In the genomic region with DNA sequence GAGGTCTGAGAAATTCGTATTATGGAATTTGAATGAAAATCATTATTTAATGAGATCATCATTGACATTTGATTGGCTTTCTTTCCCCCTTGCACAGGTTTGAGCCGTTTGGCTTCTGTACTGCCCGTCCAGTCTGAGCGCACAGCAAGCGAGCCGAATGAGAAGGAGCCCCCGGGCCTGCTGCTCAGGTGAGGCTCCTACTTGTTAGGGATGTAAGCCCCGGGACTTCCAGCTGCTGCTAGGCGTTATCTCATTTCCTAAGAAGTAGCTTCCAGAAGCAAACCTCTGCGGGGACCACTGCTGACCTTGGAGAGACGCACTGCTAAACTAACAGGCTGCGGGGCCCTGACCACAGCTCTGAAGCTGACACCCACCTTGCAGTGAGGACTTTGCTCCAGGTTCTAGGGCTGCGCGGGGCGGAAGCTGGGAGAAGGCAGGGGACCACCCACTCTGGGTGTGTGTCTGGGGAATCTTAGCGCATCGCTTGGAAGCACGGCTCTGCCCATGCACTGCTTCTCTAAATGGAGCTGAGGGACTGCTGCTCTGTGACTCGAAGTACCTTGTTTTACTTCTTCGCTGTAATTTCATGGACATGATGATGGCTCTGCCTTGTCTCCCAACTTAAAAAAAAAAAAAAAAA, we compare ENCODE assay signal across 17 mouse cellular contexts. TPM values are rescaled to one million over a fixed set of nuclear protein-coding genes. Genes with fewer than 3 reads are reported as not detected.
DNase-seq lines count a peak whose midpoint lies in the region; ATAC-seq lines count a peak whose summit lies in the region.
"Had no signal": no experiment of that assay in that cellular context is flagged by ENCODE, and none has a peak within 500 bp of the region (broad histone marks: within the 10 kb centered on the region; RNA-seq: fewer than 3 reads in every experiment).

No protein-coding gene starts in this region.

- H3K4me3 ChIP-seq in hindbrain, embryonic 11.5 days (ENCODE audit: low read depth, low read length) = no peak overlapping the region
- no peak overlapping the region for H3K4me3 ChIP-seq in hindbrain, embryonic 14.5 days (replicated peaks; ENCODE audit: low read length)
- H3K4me3 ChIP-seq in forebrain, embryonic 10.5 days = peak overlapping the region; percentile 37
- no peak overlapping the region for H3K4me3 ChIP-seq in limb, embryonic 11.5 days (ENCODE audit: low read depth, low read length)
- H3K4me3 ChIP-seq: heart, embryonic 10.5 days; intestine, embryonic 15.5 days had no signal

- H3K9ac ChIP-seq in hindbrain, embryonic 11.5 days (ENCODE audit: low read depth, low read length) = no peak overlapping the region
- H3K9ac ChIP-seq in hindbrain, embryonic 14.5 days = no peak overlapping the region
- no peak overlapping the region for H3K9ac ChIP-seq in limb, embryonic 11.5 days (ENCODE audit: low read length)
- H3K9ac ChIP-seq: intestine, embryonic 15.5 days had no signal

- no peak overlapping the region for H3K27ac ChIP-seq in hindbrain, embryonic 11.5 days (ENCODE audit: low read depth, low read length)
- no peak overlapping the region for H3K27ac ChIP-seq in hindbrain, embryonic 14.5 days
- H3K27ac ChIP-seq in forebrain, embryonic 10.5 days = peak overlapping the region; percentile 88
- H3K27ac ChIP-seq in limb, embryonic 11.5 days (replicated peaks; ENCODE audit: low read depth, low read length) = no peak overlapping the region
- H3K27ac ChIP-seq: heart, embryonic 10.5 days; intestine, embryonic 15.5 days; kidney, postnatal 0 days had no signal

- H3K9me3 ChIP-seq in hindbrain, embryonic 11.5 days (ENCODE audit: control insufficient read depth, low read length) = no peaks in the 10 kb centered on the region
- peaks cover 18% of the 10 kb centered on the region for H3K9me3 ChIP-seq in hindbrain, embryonic 14.5 days (ENCODE audit: control insufficient read depth, low read length)
- peaks cover 33% of the 10 kb centered on the region for H3K9me3 ChIP-seq in forebrain, embryonic 10.5 days
- no peaks in the 10 kb centered on the region for H3K9me3 ChIP-seq in limb, embryonic 11.5 days (ENCODE audit: control insufficient read depth, low read length)
- H3K9me3 ChIP-seq: intestine, embryonic 15.5 days had no signal

- DNase-seq in hindbrain, embryonic 11.5 days (ENCODE audit: low spot score) = peak; percentile 39
- no peak for DNase-seq in hindbrain, embryonic 14.5 days (ENCODE audit: low spot score)
- peak; percentile 71 for DNase-seq in forebrain, embryonic 10.5 days (ENCODE audit: extremely low spot score, low spot score)
- DNase-seq in limb, embryonic 11.5 days (ENCODE audit: low spot score) = peak; percentile 30
- DNase-seq in retina, embryonic 14.5 days (ENCODE audit: low spot score) = peak; percentile 58
- no peak for DNase-seq in ovary, postnatal 36 days (ENCODE audit: low spot score)
- DNase-seq in cerebellum, adult 11-12 months = no peak
- DNase-seq in urinary bladder, postnatal 14 days (ENCODE audit: low spot score) = no peak
- DNase-seq: cerebellum, postnatal 36 days; gastrocnemius, postnatal 25 days; liver; lung, adult 2 months; lung, postnatal 4 days had no signal

- peaks cover 54% of the 10 kb centered on the region for H3K27me3 ChIP-seq in hindbrain, embryonic 11.5 days (ENCODE audit: control insufficient read depth, insufficient read depth, low read length)
- H3K27me3 ChIP-seq in hindbrain, embryonic 14.5 days (ENCODE audit: control insufficient read depth, insufficient read depth, low read length) = peaks cover 72% of the 10 kb centered on the region
- H3K27me3 ChIP-seq in forebrain, embryonic 10.5 days (ENCODE audit: poor library complexity, severe bottlenecking) = peaks cover 79% of the 10 kb centered on the region
- H3K27me3 ChIP-seq in limb, embryonic 11.5 days (ENCODE audit: control insufficient read depth, insufficient read depth, low read length) = peaks cover 19% of the 10 kb centered on the region

- no peak overlapping the region for H3K4me2 ChIP-seq in hindbrain, embryonic 11.5 days (replicated peaks; ENCODE audit: low read depth, low read length)
- no peak overlapping the region for H3K4me2 ChIP-seq in hindbrain, embryonic 14.5 days (replicated peaks)
- no peak overlapping the region for H3K4me2 ChIP-seq in limb, embryonic 11.5 days (ENCODE audit: low read depth, severe bottlenecking)
- H3K4me2 ChIP-seq: intestine, embryonic 15.5 days had no signal

- WGBS in hindbrain, embryonic 11.5 days = 26% methylated on average over 20 of the region's 20 CpGs
- 24% methylated on average over 20 of the region's 20 CpGs for WGBS in hindbrain, embryonic 14.5 days
- 17% methylated on average over 20 of the region's 20 CpGs for WGBS in forebrain, embryonic 10.5 days
- WGBS in limb, embryonic 11.5 days = 27% methylated on average over 20 of the region's 20 CpGs

- ATAC-seq in hindbrain, embryonic 11.5 days (ENCODE audit: low FRiP score) = 0 out of 2 replicates have a peak, but pooled peaks have one; percentile 34
- no peak for ATAC-seq in hindbrain, embryonic 14.5 days (ENCODE audit: low FRiP score)
- no peak for ATAC-seq in limb, embryonic 11.5 days (ENCODE audit: insufficient number of reproducible peaks, low FRiP score, low TSS enrichment, low read depth)
- ATAC-seq: intestine, embryonic 15.5 days; Patski had no signal

- H3K4me1 ChIP-seq in hindbrain, embryonic 11.5 days (replicated peaks; ENCODE audit: control insufficient read depth, insufficient read depth, low read length) = peaks cover 5% of the 10 kb centered on the region; the same call in 1 of the 2 replicates
- H3K4me1 ChIP-seq in hindbrain, embryonic 14.5 days (replicated peaks; ENCODE audit: control insufficient read depth, insufficient read depth, low read length) = peaks cover 3% of the 10 kb centered on the region
- peaks cover 40% of the 10 kb centered on the region for H3K4me1 ChIP-seq in forebrain, embryonic 10.5 days
- H3K4me1 ChIP-seq in limb, embryonic 11.5 days (ENCODE audit: control insufficient read depth, insufficient read depth, low read length) = 0 out of 2 replicates have a peak, but pooled peaks cover 3% of the 10 kb centered on the region
- H3K4me1 ChIP-seq: intestine, embryonic 15.5 days had no signal

- no peaks in the 10 kb centered on the region for H3K36me3 ChIP-seq in hindbrain, embryonic 11.5 days (ENCODE audit: control insufficient read depth, insufficient read depth, low read length)
- no peaks in the 10 kb centered on the region for H3K36me3 ChIP-seq in hindbrain, embryonic 14.5 days (replicated peaks; ENCODE audit: control insufficient read depth, insufficient read depth)
- H3K36me3 ChIP-seq in forebrain, embryonic 10.5 days (replicated peaks) = peaks cover 7% of the 10 kb centered on the region
- H3K36me3 ChIP-seq in limb, embryonic 11.5 days (ENCODE audit: control insufficient read depth, insufficient read depth, low read length) = no peaks in the 10 kb centered on the region
- H3K36me3 ChIP-seq: heart, embryonic 10.5 days; intestine, embryonic 15.5 days had no signal

RNA-seq across cellular contexts. Expression of a gene that starts 46.2 kb away (rescaled TPM):
- 0.17 and 0.25 TPM in 2 replicates for polyA plus RNA-seq in hindbrain, embryonic 11.5 days (2014; fragmentation: Nextera tagmentation; extraction: Ambion mirVana)
- 0.76 and 1.5 TPM in 2 replicates for polyA plus RNA-seq in hindbrain, embryonic 14.5 days (2014; fragmentation: Nextera tagmentation; extraction: Ambion mirVana)
- polyA plus RNA-seq in forebrain, embryonic 10.5 days (2016; fragmentation: Nextera tagmentation; extraction: Ambion mirVana) = 0.10 and 0.12 TPM in 2 replicates
- polyA plus RNA-seq in limb, embryonic 11.5 days (2014; fragmentation: Nextera tagmentation; extraction: Ambion mirVana) = not detected in 2 replicates
- polyA plus RNA-seq: heart, embryonic 10.5 days; Patski had no signal

Comparison
In these comparisons a context has a peak if more than half of its experiments do, and no peak if none do; other contexts are left out.
1. DNase-seq: peak in hindbrain, embryonic 11.5 days (single experiment), forebrain, embryonic 10.5 days (single experiment), limb, embryonic 11.5 days (single experiment) and retina, embryonic 14.5 days (single experiment); none in hindbrain, embryonic 14.5 days (single experiment), ovary, postnatal 36 days (single experiment), cerebellum, adult 11-12 months (single experiment) and urinary bladder, postnatal 14 days (single experiment).